Mouse (Mus musculus) CH12.LX (cell line): ENCODE measurements at regions not wholly inside any gene's neighbourhood (a gene's known extent, or its start where the extent isn't known, plus 50 kb on each side); places are given as distances from the start of the nearest gene placed in this dataset.

ENCODE experiments used
- CTCF ChIP-seq, 2 experiments: IDR thresholded peaks in 1 of 2; conservative IDR thresholded peaks in 1 of 2; 2 replicates each; pipeline ENCODE4 v1.5.1; 2011 to 2012; ENCODE audit warnings: low read depth in 2 of 2, low read length in 2 of 2, improper control_type of control experiment in 1 of 2, inconsistent platforms in 1 of 2, mild to moderate bottlenecking in 1 of 2, moderate library complexity in 1 of 2
- ELF1 ChIP-seq: IDR thresholded peaks from 2 replicates; pipeline ENCODE4 v1.6.1; 2014; ENCODE audit warnings: low read depth, mild to moderate bottlenecking, inconsistent platforms, low read length, improper control_type of control experiment
- EP300 ChIP-seq: IDR thresholded peaks from 2 replicates; pipeline ENCODE4 v1.6.1; 2011; ENCODE audit warnings: low read length, improper control_type of control experiment
- JUN ChIP-seq: IDR thresholded peaks from 2 replicates; pipeline ENCODE4 v1.6.1; 2011; ENCODE audit warnings: low read depth, mild to moderate bottlenecking, low read length, improper control_type of control experiment, moderate library complexity; ENCODE audit not compliant: insufficient read depth
- MAX ChIP-seq: IDR thresholded peaks from 2 replicates; pipeline ENCODE4 v1.6.1; 2011; ENCODE audit warnings: low read length, improper control_type of control experiment
- NELFE ChIP-seq: IDR thresholded peaks from 2 replicates; pipeline ENCODE4 v1.6.1; 2011; ENCODE audit warnings: low read depth, low read length, improper control_type of control experiment
- SMC3 ChIP-seq: IDR thresholded peaks from 2 replicates; pipeline ENCODE4 v1.6.1; 2011; ENCODE audit warnings: low read depth, low read length, improper control_type of control experiment
- ZKSCAN1 ChIP-seq: IDR thresholded peaks from 2 replicates; pipeline ENCODE4 v1.6.1; 2012; ENCODE audit warnings: low read depth, inconsistent platforms, low read length, improper control_type of control experiment, borderline replicate concordance

DNA sequence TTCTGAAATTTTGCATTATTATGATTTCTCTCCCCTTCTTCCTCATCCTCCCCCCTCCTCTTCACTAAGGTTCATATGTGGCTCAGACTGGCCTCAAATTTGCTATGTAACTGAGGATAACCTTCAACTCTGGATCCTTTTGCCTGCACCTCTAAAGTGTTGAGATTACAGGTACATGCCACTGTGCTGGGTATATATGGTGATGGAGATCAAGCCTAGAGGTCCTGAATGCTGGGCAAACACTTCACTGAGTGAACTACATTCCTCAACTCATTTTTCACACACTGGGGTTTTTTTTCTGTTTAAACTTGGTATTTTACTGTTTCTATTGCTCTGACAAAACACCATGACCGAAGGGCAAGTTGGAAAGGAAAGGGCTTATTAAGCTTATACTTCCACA, 52.9 kb downstream of the Calml3 start:
- TF ChIP-seq ZKSCAN1 = no peak
- TF ChIP-seq JUN = no peak
- no peak for TF ChIP-seq ELF1
- TF ChIP-seq MAX = no peak
- no peak for TF ChIP-seq CTCF (conservative IDR thresholded peaks at IDR 0.05 in 1 of 2, IDR thresholded peaks at IDR 0.05 in 1 of 2; ENCODE audit: low read depth in 2 of 2, low read length in 2 of 2)
- no peak for TF ChIP-seq EP300
- TF ChIP-seq NELFE = no peak
- no peak for TF ChIP-seq SMC3
